Mouse (Mus musculus) stomach, embryonic 15.5 days (tissue): ENCODE data around the gene Lef1. TPM values are rescaled to one million over a fixed set of nuclear protein-coding genes. Genes with fewer than 3 reads are reported as not detected.

Source experiments
- ATAC-seq: fragments of 200-750 bp; cut with Nextera tagmentation; 2 replicates; pipeline ENCODE4 v1.8.0; 2017; ENCODE audit warnings: low read depth, moderate number of reproducible peaks, moderate TSS enrichment; ENCODE audit not compliant: insufficient read depth, low FRiP score
- H3K27ac ChIP-seq: fragments of 300-500 bp; sonication (generic); 2 replicates; pipeline ENCODE4 v1.5.1; 2015; ENCODE audit warnings: mild to moderate bottlenecking, inconsistent platforms
- H3K27me3 ChIP-seq: fragments of 300-500 bp; sonication (generic); replicated peaks from 2 replicates; pipeline ENCODE4 v1.6.1; 2015; ENCODE audit warnings: inconsistent platforms
- H3K36me3 ChIP-seq: fragments of 300-500 bp; sonication (generic); 2 replicates; pipeline ENCODE4 v1.6.1; 2015; ENCODE audit warnings: inconsistent platforms
- H3K4me1 ChIP-seq: fragments of 300-500 bp; sonication (generic); 2 replicates; pipeline ENCODE4 v1.6.1; 2015; ENCODE audit warnings: inconsistent platforms
- H3K4me2 ChIP-seq: fragments of 300-500 bp; sonication (generic); 2 replicates; pipeline ENCODE4 v1.6.1; 2015; ENCODE audit warnings: mild to moderate bottlenecking, inconsistent platforms
- H3K4me3 ChIP-seq: fragments of 300-500 bp; sonication (generic); replicated peaks from 2 replicates; pipeline ENCODE4 v1.5.1; 2015; ENCODE audit warnings: inconsistent platforms
- H3K9ac ChIP-seq: fragments of 300-500 bp; sonication (generic); 2 replicates; pipeline ENCODE4 v1.6.1; 2015; ENCODE audit warnings: inconsistent platforms
- H3K9me3 ChIP-seq: fragments of 300-500 bp; sonication (generic); 2 replicates; pipeline ENCODE4 v1.6.1; 2016; ENCODE audit warnings: inconsistent platforms
- WGBS: fragments of 180-500 bp; shearing (Covaris S2); methylation state at CpG from one replicate; pipeline ENCODE4 v1.1.7; 2015; 5-methylcytosine and 5-hydroxymethylcytosine counted together
- polyA plus RNA-seq: library from polyadenylated mRNA; unstranded; fragments of >200 nt; fragmentation: Nextera tagmentation; extraction: Ambion mirVana; gene quantifications from 2 replicates; pipeline ENCODE4 v1.2.1, GENCODE M21; 2015

The Lef1 gene
- polyA plus RNA-seq, 1 experiment from 2014 or later, result 0.95 TPM

- no peaks in the 10 kb centered on the region for H3K36me3 ChIP-seq
- no peaks in the 10 kb centered on the region for H3K4me1 ChIP-seq
- H3K9ac ChIP-seq, result no peak overlapping the region
- no peaks in the 10 kb centered on the region for H3K27me3 ChIP-seq
- WGBS, result 79% methylated on average over 4 of the region's 4 CpGs
- H3K27ac ChIP-seq, result no peak overlapping the region
- H3K4me3 ChIP-seq, result no peak overlapping the region
- H3K4me2 ChIP-seq, result no peak overlapping the region
- ATAC-seq, result no peak
- no peaks in the 10 kb centered on the region for H3K9me3 ChIP-seq
Measured at GRCm38 (mm10) chr3:131153896-131154295, 43.6 kb downstream of the Lef1 start.

GRCm38 (mm10) chr3:131154576-131154975, 44.3 kb downstream of the Lef1 start:
- H3K9ac ChIP-seq, result no peak overlapping the region
- H3K4me3 ChIP-seq, result no peak overlapping the region
- H3K9me3 ChIP-seq, result no peaks in the 10 kb centered on the region
- no peak overlapping the region for H3K27ac ChIP-seq
- H3K4me2 ChIP-seq, result no peak overlapping the region
- no peak for ATAC-seq
- no peaks in the 10 kb centered on the region for H3K27me3 ChIP-seq
- H3K4me1 ChIP-seq, result no peaks in the 10 kb centered on the region
- 77% methylated on average over 9 of the region's 9 CpGs for WGBS
- H3K36me3 ChIP-seq, result no peaks in the 10 kb centered on the region

- no peak for ATAC-seq
- no peak overlapping the region for H3K27ac ChIP-seq
- H3K9ac ChIP-seq, result no peak overlapping the region
- H3K27me3 ChIP-seq, result no peaks in the 10 kb centered on the region
- H3K4me2 ChIP-seq, result no peak overlapping the region
- no peak overlapping the region for H3K4me3 ChIP-seq
- no peaks in the 10 kb centered on the region for H3K36me3 ChIP-seq
- no peaks in the 10 kb centered on the region for H3K4me1 ChIP-seq
- WGBS, result 77% methylated on average over 7 of the region's 7 CpGs
- no peaks in the 10 kb centered on the region for H3K9me3 ChIP-seq
Measured at GRCm38 (mm10) chr3:131155066-131155465, 44.8 kb downstream of the Lef1 start.

GRCm38 (mm10) chr3:131155657-131156056, 45.4 kb downstream of the Lef1 start:
- H3K27ac ChIP-seq, result no peak overlapping the region

GRCm38 (mm10) chr3:131156377-131156776, 46.1 kb downstream of the Lef1 start:
- ATAC-seq, result no peak
- H3K9me3 ChIP-seq, result no peaks in the 10 kb centered on the region
- H3K27me3 ChIP-seq, result no peaks in the 10 kb centered on the region
- H3K4me3 ChIP-seq, result no peak overlapping the region
- no peak overlapping the region for H3K4me2 ChIP-seq
- no peak overlapping the region for H3K9ac ChIP-seq
- H3K27ac ChIP-seq, result no peak overlapping the region
- no peaks in the 10 kb centered on the region for H3K36me3 ChIP-seq
- H3K4me1 ChIP-seq, result no peaks in the 10 kb centered on the region
- 27% methylated on average over 11 of the region's 11 CpGs for WGBS

More at GRCm38 (mm10) chr3:131155657-131156056, 45.4 kb downstream of the Lef1 start:
- H3K4me1 ChIP-seq, result no peaks in the 10 kb centered on the region
- H3K4me2 ChIP-seq, result no peak overlapping the region
- no peak for ATAC-seq
- no peak overlapping the region for H3K4me3 ChIP-seq
- no peak overlapping the region for H3K9ac ChIP-seq
- H3K27me3 ChIP-seq, result no peaks in the 10 kb centered on the region
- H3K36me3 ChIP-seq, result no peaks in the 10 kb centered on the region
- H3K9me3 ChIP-seq, result no peaks in the 10 kb centered on the region
- WGBS, result 50% methylated on average over 3 of the region's 3 CpGs

- Histone ChIP-seq H3K4me1 (no peaks in the 10 kb centered on the region), H3K27ac (no peak overlapping the region)
- 47% methylated on average over 7 of the region's 7 CpGs for WGBS
Measured at GRCm38 (mm10) chr3:131157471-131157870, 47.2 kb downstream of the Lef1 start.

GRCm38 (mm10) chr3:131159204-131159760, 49.0 kb downstream of the Lef1 start:
- H3K4me1 ChIP-seq, result no peaks in the 10 kb centered on the region
- H3K27me3 ChIP-seq, result no peaks in the 10 kb centered on the region
- H3K36me3 ChIP-seq, result no peaks in the 10 kb centered on the region
- H3K9ac ChIP-seq, result no peak overlapping the region
- H3K4me2 ChIP-seq, result no peak overlapping the region
- no peaks in the 10 kb centered on the region for H3K9me3 ChIP-seq
- ATAC-seq, result no peak
- WGBS, result 66% methylated on average over 12 of the region's 12 CpGs
- no peak overlapping the region for H3K27ac ChIP-seq
- H3K4me3 ChIP-seq, result no peak overlapping the region

More at GRCm38 (mm10) chr3:131157471-131157870, 47.2 kb downstream of the Lef1 start:
- Histone ChIP-seq H3K9ac (no peak overlapping the region), H3K36me3 (no peaks in the 10 kb centered on the region), H3K4me2 (no peak overlapping the region), H3K27me3 (no peaks in the 10 kb centered on the region), H3K4me3 (no peak overlapping the region), H3K9me3 (no peaks in the 10 kb centered on the region)
- no peak for ATAC-seq

- Histone ChIP-seq H3K4me1 (no peaks in the 10 kb centered on the region), H3K4me3 (no peak overlapping the region), H3K36me3 (no peaks in the 10 kb centered on the region), H3K27me3 (no peaks in the 10 kb centered on the region), H3K27ac (no peak overlapping the region), H3K9me3 (no peaks in the 10 kb centered on the region), H3K9ac (no peak overlapping the region), H3K4me2 (no peak overlapping the region)
- no peak for ATAC-seq
- 83% methylated on average over 14 of the region's 14 CpGs for WGBS
Measured at GRCm38 (mm10) chr3:131159881-131160615, 49.8 kb downstream of the Lef1 start.

- ATAC-seq, result no peak
- Histone ChIP-seq H3K36me3 (no peaks in the 10 kb centered on the region), H3K27me3 (no peaks in the 10 kb centered on the region), H3K9me3 (no peaks in the 10 kb centered on the region), H3K27ac (no peak overlapping the region), H3K4me2 (no peak overlapping the region), H3K9ac (no peak overlapping the region), H3K4me1 (no peaks in the 10 kb centered on the region), H3K4me3 (no peak overlapping the region)
- 62% methylated on average over 7 of the region's 7 CpGs for WGBS
Measured at GRCm38 (mm10) chr3:131160921-131161320, 50.6 kb downstream of the Lef1 start.

GRCm38 (mm10) chr3:131167731-131168130, 57.5 kb downstream of the Lef1 start:
- no peak overlapping the region for H3K9ac ChIP-seq
- no peak overlapping the region for H3K4me2 ChIP-seq
- H3K27me3 ChIP-seq, result no peaks in the 10 kb centered on the region
- H3K27ac ChIP-seq, result no peak overlapping the region
- H3K36me3 ChIP-seq, result no peaks in the 10 kb centered on the region
- WGBS, result 89% methylated on average over 4 of the region's 4 CpGs
- ATAC-seq, result no peak
- no peaks in the 10 kb centered on the region for H3K9me3 ChIP-seq
- no peaks in the 10 kb centered on the region for H3K4me1 ChIP-seq
- no peak overlapping the region for H3K4me3 ChIP-seq

- Histone ChIP-seq H3K9ac (no peak overlapping the region), H3K4me3 (no peak overlapping the region)
Measured at GRCm38 (mm10) chr3:131169161-131169560, 58.9 kb downstream of the Lef1 start.

GRCm38 (mm10) chr3:131170099-131170643, 59.9 kb downstream of the Lef1 start:
- ATAC-seq, result no peak
- H3K27ac ChIP-seq, result no peak overlapping the region
- H3K4me3 ChIP-seq, result no peak overlapping the region
- no peaks in the 10 kb centered on the region for H3K36me3 ChIP-seq
- no peaks in the 10 kb centered on the region for H3K27me3 ChIP-seq
- H3K9ac ChIP-seq, result no peak overlapping the region
- no peak overlapping the region for H3K4me2 ChIP-seq
- H3K9me3 ChIP-seq, result no peaks in the 10 kb centered on the region
- 89% methylated on average over 6 of the region's 6 CpGs for WGBS
- H3K4me1 ChIP-seq, result no peaks in the 10 kb centered on the region

More at GRCm38 (mm10) chr3:131169161-131169560, 58.9 kb downstream of the Lef1 start:
- no peak overlapping the region for H3K27ac ChIP-seq
- no peaks in the 10 kb centered on the region for H3K36me3 ChIP-seq
- H3K4me1 ChIP-seq, result no peaks in the 10 kb centered on the region
- no peak for ATAC-seq
- H3K27me3 ChIP-seq, result no peaks in the 10 kb centered on the region
- 91% methylated on average over 6 of the region's 6 CpGs for WGBS
- no peak overlapping the region for H3K4me2 ChIP-seq
- no peaks in the 10 kb centered on the region for H3K9me3 ChIP-seq
